Mouse (Mus musculus): ENCODE data around the gene Usp18.
A peak's percentile ranks its signal among the peaks of the same experiment; 100 is the strongest.

Gene Usp18

DNA sequence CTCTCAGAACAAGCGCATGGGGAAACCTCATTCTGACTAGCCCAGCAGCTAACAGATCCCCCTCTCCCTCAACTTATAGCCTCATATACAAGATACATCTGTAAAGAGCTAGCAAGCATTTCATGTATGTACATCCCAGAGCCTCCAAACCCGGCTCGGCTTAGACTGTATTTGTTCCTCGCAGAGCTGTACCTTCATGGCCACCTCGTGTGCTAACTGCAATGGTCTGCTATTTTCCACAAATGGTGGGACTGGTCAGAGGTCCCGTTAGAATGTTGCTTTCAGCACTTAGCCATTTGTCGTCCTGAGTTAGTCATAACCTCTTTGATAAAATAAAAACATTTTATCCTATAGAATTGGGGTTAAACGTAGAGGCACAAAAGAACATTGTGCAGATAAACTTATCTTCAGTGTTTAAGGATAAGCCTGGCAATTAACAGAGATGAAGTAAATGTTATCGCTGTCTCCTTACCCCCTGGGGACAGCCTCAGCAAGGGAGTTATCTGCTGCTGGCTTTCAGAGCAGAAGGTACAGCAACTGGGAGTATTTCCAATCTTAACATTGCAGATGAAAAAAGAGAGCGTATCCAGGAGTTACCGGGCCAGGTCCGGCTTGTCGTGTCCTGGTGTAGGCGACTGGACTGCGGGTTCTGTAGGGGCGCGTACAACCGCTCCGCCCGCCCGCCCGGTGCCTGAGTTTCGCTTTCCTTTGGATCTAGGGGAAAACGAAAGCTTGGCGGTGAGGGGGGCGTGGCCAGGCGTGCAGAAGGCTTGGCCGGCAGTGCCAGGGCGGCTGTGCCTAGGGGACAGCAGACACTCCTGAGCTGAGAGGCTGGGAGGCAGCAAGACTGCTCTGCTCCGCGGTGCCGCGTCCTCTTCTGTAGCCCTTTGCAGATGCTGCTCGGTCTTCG is at the start of gene Usp18:
Usp18 (plus strand) TSS at position 780 of the 910 bp plus-strand sequence.
- DNase-seq, result peak; percentile 63

DNA sequence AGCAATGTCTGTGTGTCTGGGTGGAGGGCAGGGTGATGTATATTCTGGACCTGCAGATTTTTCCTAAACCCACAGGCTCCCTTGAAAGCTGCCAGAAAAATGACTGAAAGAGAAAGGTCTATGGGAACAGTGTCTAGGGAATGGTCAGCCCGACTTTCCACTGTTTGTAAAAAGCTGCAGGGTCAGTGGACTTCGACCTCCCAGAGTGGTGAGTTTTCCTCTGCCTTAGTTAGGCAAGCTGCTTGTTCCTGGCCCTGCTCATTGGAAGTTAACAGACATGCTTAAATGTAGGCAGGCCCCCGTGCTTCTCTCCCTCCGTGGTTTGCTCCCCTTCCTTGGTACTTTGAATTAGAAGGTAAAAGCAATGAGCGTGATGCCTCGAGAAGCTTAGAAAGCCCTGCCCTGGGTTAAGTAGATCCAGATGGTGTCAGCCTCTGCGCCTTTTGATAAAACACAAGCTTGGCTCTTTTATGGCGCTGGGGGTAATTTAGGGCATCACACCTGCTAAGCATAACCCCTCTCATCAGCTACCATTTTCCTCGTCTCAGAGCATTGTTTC is 47.8 kb upstream of the Usp18 start:
- DNase-seq, result no peak

DNA sequence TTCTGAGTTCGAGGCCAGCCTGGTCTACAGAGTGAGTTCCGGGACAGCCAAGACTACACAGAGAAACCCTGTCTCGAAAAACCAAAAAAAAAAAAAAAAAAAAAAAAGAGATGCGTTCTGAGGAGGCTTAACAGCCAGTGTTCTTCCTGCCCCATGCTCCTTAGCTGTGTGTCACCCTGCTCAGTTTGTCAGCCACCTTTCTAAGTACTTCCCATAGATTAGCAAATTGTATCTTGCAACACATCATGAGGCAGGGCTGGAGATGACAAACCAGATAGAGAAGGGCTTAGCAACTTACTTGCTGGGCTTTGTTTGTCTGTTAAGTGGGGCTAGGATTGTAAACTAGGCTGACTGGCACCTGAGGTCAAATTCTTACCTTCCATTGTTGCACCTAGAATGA is 45.2 kb upstream of the Usp18 start:
- DNase-seq, result no peak

DNA sequence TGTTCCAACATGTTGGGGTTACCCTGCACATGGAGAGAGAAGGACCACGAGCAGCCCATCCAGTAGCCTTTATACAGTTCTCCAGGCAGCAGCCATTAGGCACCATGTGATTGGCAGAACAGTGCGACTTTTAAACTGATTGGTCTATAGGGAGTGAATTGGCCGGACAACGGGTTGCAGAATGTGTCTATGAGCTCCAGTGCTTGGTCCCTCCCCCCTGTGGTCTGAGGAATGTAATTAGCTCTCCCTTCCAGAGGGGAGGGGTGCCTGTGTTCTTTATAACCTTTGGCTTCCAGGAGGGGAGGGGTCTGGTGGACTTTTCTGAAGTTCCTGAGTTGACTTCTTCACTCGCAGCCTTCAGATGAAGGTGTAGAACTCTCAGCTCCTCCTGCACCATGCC is 43.7 kb upstream of the Usp18 start:
- DNase-seq, result no peak

DNA sequence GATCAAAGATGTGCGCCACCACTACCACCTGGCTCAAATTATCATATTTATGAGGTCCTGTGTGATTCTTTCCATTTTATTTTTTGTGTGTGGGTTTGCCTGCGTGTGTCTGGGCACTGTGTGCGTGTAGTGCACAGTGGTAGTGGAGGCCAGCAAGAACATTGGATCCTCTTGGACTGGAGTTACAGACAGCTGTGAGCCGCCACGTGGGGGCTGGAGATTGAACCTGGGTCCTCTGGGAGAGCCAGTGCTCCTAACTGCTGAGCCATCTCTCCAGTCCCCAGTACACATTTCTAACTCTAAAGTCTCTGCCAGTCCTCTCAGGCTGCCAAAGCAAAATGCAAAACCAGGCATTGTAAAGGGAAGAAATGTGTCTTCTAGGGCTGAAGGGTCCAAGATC is 39.2 kb upstream of the Usp18 start:
- no peak for DNase-seq

DNA sequence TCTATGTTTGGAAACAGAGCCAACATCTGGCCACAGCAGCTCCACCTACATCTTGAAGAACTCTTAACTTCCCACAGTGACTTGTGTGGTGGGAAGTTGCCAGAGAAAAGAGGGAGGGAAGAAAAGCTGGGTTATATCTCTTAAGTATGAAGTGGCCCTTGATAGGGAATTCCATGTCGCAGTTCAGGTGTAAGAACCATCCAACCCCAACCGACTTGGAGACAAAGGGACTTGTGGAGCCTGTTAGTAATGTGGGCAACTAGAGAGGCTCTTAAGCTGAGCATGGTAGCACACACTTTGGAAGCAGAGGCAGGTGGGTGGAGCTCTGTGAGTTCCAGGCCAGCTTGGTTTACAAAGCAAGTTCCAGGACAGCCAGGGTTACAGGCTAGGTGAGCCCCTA is 36.1 kb upstream of the Usp18 start:
- no peak for DNase-seq

DNA sequence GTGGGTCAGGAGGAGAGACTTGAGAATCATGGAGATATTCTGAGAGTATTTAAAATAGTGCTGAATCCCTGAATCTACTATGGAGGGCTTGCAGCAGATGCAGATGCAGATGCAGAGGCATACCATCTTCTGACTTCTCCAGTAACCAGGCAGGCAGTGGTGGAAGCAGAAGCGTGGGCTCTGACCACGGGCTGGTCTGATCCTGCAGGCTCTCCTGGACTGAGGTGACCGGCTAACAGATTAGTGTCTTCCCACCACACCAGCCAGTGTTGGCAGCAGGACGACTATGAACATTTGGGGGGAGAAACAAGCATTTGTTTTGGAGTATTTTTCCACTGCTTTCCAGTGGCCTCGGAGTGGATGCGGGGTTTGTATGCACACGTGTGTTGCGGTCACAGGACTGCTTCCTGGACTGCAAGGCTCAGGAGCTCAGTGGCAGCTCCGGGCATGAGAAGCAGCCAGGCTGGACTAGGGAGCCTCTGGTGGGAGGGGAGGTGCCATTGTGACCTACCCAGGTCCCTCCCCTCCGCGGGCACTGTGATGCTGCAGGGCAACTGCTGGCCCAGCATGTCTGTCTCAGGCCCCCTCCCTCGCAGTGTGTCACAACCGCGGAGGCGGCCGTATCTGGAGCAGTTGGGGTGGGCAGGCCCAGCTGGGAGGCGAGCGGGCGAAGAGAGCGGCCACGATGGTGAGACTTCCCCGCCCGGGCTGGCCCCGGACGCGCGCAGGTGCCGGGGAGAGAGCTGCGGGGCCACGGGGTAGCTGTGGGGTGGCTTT is 35.4 kb upstream of the Usp18 start, which contains the start of gene Tuba8:
Tuba8 (plus strand) TSS at position 548 of the 777 bp plus-strand sequence.
- DNase-seq, result peak; percentile 43

DNA sequence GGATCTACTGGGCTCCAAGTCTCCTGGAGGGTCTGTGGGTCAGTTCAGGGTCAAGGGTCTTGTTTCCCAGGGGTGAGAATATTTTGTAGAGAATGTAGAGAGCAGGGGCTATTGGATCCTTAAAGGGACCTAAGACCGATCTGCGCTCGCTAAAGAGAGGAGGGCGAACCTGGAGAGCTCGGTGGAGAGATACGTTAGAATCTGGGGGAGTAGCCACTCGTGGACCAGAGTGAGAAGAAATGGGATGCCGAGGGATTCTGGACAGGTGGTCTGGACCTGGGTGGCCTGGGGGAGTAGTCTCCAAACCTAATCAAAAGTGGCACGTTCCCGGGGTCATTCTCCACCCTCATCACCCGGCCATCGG is 34.8 kb upstream of the Usp18 start:
- DNase-seq, result no peak

DNA sequence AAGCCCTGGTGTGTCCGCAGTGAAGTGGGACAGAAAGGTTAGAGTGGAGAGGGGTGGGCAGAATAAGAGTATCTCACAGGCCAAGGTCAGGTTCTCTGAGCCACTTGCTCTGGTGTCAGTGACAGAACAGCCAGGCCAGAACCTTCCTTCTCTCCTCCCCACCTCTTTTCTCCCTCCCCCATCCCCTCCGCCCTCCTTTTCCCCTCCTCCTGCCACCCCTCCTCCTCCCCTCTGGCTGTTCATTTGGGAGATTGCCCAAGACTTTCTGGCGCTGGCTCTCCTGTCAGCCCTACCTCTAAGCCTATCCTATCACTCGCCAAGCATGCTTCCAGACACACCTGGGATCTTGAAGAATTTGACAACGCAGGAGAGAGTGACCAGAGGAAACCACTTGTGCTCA is 34.0 kb upstream of the Usp18 start:
- no peak for DNase-seq

DNA sequence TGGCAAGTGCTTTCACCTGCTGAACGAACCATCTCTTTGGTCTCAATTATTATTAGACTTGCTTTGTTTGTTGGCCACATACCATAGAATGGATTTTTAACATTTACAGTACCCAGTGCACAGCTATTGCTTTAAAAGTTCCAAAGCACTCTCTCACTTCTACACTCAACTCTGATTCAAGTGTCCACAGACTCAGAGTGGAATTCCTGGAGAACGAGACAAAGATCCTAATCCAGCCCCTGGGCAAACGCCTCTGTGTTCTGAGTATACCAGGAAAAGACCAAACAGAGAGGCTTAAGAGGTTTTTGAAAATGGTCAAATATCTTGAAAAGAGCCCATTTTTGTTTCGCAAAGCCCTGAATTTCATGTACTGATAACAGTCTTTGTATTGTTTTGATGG is 32.7 kb upstream of the Usp18 start:
- no peak for DNase-seq

DNA sequence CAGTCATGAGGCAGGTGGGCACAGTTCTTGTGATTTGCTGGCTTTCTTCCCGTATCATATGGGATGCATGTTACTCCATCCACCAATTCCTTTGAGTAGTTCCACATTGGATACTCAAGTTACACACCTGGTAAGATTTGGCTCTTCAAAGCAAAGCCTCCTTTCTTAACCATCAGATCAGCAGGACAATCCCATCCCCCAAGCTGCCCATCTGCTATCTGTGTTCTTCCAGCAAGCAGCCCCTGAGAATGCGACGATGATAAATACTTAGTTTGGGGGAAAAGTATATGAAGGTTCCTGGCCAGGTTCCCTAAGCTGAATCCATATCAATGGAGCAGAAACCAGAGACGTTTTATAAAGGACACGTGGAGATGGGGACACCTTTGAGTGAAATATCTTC is 31.5 kb upstream of the Usp18 start:
- DNase-seq, result no peak

DNA sequence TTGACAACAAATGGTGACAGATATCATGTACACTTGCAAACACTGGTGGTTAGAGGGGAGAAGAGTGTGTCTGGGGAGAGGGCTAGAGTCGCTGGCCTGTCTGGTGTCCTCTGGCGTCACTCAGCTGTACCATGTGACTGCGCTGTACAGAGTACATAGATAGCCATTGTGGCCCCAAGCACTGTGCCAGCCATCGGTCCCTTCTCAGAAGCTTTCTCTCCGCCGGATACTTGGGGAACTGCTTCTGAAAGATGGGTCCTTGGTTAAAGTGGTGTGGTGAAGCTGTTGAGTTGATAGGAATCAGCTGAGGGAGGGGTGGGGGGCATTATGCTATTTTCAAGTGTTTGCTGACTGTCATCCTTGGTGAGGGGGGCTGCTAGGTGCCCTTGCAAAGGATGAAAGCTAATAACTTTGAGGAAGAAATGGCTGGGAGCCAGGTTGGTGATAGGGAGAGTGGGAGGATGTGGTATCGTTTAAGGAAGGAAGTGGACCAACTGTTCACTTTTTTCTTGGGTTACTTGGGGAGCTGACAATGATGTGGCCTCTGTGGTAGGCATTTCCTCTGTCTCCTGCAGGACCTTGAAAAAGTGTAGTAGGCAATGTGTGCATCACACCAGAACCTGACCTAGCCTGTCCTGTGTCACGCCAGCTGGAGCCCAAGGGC is 30.9 kb upstream of the Usp18 start:
- DNase-seq, result no peak

DNA sequence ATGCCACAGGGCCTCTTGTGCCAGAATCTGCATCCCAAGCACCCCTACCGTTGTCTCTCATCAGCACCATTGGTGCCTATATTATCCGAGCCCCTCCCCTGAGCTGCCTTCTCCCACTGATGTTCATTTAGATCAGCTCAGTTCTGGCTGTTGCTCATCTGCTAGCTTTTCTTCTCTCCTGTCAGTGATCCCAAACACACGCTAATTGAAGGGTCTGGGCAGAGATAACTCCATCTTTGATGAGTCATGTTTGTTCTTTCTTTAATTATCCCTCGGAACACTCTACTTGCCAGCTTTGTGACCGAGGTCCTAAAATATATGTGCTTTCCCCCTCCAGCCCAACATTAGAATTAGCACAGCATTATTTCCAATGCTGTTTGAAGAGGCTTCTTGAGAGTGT is 30.4 kb upstream of the Usp18 start:
- DNase-seq, result no peak

DNA sequence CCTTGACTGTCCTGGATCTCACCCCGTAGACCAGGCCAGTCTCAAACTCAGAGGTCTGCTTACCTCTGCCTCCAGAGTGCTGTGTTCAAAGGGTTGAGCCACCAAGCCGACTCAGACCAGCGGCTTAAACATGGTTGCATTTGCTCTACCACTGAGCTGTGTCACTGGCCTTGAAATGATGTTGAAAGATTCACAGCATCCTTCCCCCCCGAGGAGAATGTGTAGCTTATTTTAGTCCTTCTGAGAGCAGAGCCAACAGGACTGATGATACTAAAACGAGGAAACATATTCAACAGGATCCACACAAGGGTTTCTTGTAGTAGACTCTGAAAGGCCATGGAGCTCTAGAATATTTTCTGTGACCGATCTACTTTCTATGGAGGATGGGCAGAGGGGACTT is 29.8 kb upstream of the Usp18 start:
- DNase-seq, result no peak

DNA sequence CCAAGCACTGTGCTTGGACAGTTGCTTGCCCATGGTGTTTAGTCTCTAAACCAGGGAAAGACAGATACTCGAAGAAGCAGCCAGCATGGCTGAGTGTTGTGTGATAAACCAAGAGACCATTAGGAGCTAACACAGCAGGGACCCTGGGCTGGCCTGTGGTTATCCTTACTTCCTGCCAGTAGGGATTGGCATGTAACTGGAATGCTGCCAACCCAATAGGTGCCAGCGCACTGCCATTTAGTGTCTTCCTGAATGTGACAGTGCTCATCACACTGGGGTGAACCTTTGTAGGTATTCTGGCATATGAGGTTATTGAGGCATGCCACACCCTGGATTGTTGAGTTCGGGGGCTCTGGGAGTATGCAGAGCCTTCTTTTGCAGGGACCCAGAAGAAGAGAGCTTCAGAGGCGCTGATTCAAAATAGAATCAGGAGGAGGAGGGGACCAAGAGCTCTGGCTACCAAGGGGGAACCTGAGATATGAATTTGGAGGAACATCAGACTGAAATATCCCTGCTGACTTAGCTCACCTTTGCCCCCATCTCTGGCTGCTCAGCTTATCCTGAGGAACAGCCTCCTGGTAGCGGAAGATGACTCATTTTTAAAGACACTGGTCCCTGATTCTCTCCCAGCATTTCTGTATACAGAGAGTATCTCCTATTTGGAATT is 29.0 kb upstream of the Usp18 start:
- no peak for DNase-seq

DNA sequence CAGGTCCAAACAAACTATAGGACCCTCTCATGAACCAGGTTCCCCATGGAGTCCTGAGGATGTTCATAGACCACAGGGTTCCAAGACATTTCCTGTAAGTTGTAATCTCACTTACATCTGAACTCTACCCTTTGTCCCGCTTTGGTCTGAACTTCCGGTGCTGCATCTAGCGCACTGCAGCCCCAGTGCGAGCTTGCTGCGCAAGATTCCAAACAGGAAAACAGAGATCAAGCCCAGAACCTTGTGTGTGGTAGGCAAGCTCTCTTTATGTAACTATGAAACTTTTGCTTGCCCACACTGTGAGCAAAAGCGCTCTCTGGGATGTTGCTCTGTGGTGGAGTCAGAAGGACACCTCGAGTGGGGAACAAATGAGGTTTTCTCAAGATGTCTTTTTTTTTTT is 27.7 kb upstream of the Usp18 start:
- DNase-seq, result no peak

DNA sequence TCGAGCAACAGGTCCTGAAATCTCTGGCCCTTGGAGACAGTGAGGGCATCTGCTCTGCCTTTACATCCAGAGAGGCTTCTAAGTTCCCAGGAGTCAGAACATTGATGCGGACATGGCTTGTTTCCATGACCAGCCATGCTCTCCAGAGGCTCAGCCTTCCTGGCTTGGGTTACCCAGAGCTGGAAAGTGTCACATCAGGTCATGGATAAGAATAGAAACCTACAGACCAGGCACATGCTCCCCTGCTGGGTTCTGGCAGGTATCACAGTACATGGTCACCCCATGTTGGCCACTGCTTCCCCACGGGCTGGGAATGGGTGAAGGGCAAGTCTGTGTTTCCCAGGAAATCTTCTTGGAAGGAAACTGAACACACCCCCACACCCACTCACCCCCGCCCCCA is 26.3 kb upstream of the Usp18 start:
- DNase-seq, result no peak

DNA sequence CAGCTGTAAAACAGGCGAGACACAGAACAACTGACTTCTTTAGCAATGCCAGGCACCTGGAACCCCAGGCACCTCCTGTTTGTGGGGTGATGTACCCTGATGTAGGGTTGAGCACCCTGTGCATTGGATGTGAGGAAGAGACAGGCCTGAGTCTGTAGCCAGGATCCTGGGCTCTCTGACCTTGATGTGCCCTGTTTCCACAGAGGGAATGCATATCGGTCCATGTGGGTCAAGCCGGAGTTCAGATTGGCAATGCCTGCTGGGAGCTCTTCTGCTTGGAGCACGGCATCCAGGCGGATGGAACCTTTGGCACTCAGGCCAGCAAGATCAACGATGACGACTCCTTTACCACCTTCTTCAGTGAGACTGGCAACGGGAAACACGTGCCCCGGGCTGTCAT is 25.5 kb upstream of the Usp18 start:
- DNase-seq, result no peak

DNA sequence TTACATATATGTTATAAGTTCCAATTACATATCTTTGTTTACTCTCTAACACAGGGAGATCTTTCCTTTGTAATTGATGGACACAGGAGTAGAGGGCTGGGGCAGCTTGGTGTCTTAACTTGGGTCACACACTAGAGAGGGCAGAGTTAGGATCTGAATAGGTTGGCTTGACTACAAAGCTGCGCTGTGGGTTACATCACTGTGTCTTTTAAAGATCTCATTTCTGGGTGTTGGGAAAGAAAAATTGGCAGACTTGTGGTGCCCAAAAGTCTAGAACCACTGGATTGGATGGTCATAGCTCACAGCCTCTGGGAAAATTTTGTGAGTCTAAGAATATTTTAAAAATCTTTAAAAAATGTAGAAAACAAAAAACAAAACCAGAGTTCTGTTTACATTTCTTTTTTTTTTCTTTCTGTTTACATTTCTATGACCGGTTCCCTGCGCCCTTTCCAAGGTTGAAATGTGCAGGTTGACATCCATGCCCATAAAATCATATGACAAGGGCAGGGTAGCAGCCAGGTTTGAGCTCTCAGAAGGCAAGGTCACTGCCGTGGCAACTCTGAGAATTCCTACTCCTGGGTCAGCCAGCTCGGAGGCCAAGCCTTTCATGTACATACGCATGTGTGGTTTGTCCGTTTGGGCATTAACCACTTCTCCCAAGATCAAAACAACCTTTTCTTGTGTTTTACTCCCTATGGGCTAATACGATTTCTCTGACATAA is 23.7 kb upstream of the Usp18 start:
- no peak for DNase-seq

DNA sequence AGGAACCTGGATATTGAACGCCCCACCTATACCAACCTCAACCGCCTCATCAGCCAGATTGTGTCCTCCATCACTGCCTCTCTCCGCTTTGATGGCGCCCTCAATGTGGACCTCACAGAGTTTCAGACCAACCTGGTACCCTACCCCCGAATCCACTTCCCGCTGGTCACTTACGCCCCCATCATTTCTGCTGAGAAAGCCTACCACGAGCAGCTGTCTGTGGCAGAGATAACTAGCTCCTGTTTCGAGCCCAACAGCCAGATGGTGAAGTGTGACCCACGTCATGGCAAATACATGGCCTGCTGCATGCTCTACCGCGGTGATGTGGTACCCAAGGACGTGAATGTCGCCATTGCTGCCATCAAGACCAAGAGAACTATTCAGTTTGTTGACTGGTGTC is 22.7 kb upstream of the Usp18 start:
- DNase-seq, result no peak

DNA sequence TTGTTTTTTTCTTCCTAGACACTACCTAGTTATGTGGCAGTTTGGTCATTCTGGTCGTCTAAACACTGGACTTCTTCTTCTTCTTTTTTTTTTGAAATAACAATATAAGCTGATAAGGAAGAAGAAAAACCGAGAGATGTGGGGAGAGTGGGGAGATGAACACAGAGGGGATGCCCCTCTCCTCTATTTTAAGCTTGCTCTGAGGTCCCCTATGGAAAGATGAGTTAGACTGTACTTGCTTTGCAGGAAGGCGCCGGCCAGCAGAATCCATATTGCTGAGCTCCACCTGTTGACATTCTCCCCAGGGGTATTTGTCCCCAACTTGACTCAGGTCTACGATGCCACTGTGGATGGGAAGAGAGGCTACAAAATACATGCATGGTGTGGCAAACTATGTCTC is 21.6 kb upstream of the Usp18 start:
- DNase-seq, result no peak

DNA sequence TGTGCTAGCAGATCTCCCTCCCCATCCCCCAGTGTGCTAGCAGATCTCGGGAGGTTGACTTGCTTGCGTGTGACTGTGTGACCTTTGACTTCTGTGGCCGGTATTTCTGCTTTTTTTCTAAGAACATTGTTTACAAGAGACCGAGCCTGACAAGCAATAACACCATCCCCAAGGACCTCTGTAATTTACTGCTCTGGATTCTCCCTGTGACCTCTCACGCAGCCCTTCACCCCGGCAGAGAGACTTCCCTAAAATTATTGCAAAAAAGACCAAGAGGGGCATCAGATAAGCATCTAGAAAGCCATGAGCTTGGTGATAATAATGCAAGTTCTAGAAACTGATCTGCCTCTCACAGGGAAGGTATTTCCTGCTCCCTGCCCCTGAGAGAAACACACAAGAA is 20.7 kb upstream of the Usp18 start:
- DNase-seq, result no peak
